Mouse (Mus musculus) forebrain, postnatal 0 days (tissue): ENCODE results near the gene Megf8. TPM values are rescaled to one million over a fixed set of nuclear protein-coding genes. Genes with fewer than 3 reads are reported as not detected.

Experiments used
- ATAC-seq: fragments of 200-750 bp; cut with Nextera tagmentation; 2 replicates; pipeline ENCODE4 v1.8.0; 2017; ENCODE audit warnings: mild to moderate bottlenecking, moderate library complexity
- DNase-seq: peaks from one replicate; pipeline ENCODE4 v3.0.0-alpha.2; 2015
- H3K27ac ChIP-seq: fragments of 300-500 bp; sonication (generic); 2 replicates; pipeline ENCODE4 v1.5.1; 2014; ENCODE audit warnings: low read depth, mild to moderate bottlenecking, antibody characterized with exemption, low read length, moderate library complexity, mixed read lengths
- H3K27me3 ChIP-seq: fragments of 300-500 bp; sonication (generic); 2 replicates; pipeline ENCODE4 v1.6.1; 2014; ENCODE audit warnings: mild to moderate bottlenecking, low read length, mixed read lengths; ENCODE audit not compliant: insufficient read depth
- H3K36me3 ChIP-seq: fragments of 300-500 bp; sonication (generic); 2 replicates; pipeline ENCODE4 v1.6.1; 2014; ENCODE audit warnings: mild to moderate bottlenecking, moderate library complexity; ENCODE audit not compliant: insufficient read depth
- H3K4me1 ChIP-seq: fragments of 300-500 bp; sonication (generic); 2 replicates; pipeline ENCODE4 v1.6.1; 2014; ENCODE audit warnings: antibody characterized with exemption; ENCODE audit not compliant: insufficient read depth
- H3K4me2 ChIP-seq: fragments of 300-500 bp; sonication (generic); 2 replicates; pipeline ENCODE4 v1.6.1; 2014; ENCODE audit warnings: low read depth, mild to moderate bottlenecking, moderate library complexity
- H3K4me3 ChIP-seq: fragments of 300-500 bp; sonication (generic); 2 replicates; pipeline ENCODE4 v1.5.1; 2014; ENCODE audit warnings: low read depth, low read length, mixed read lengths
- H3K9ac ChIP-seq: fragments of 300-500 bp; sonication (generic); 2 replicates; pipeline ENCODE4 v1.6.1; 2014; ENCODE audit warnings: mild to moderate bottlenecking
- H3K9me3 ChIP-seq: fragments of 300-500 bp; sonication (generic); 2 replicates; pipeline ENCODE4 v1.6.1; 2016; ENCODE audit warnings: low read length
- CTCF ChIP-seq: sonication (generic); IDR thresholded peaks from 2 replicates; pipeline ENCODE4 v1.5.1; 2016; ENCODE audit warnings: antibody characterized with exemption, control low read depth, low read depth
- WGBS: fragments of 180-500 bp; shearing (Covaris S2); extraction: QIAGEN DNeasy Blood & Tissue Kit; methylation state at CpG from one replicate; pipeline ENCODE4 v1.1.7; 2014; 5-methylcytosine and 5-hydroxymethylcytosine counted together
- polyA plus RNA-seq: library from polyadenylated mRNA; unstranded; fragments of >200 nt; fragmentation: Nextera tagmentation; extraction: Ambion mirVana; gene quantifications from 2 replicates; pipeline ENCODE4 v1.2.1, GENCODE M21; 2015
- total RNA-seq: library from RNA; depleted of rRNA; stranded (reverse); fragments of >200 nt; gene quantifications from 2 replicates; pipeline ENCODE4 v1.2.3, GENCODE M21; 2014

Gene Megf8
- total and polyA plus RNA-seq, 2 experiments from 2014 or later = 12.8 to 67.8 TPM

- TF ChIP-seq CTCF = no peak
- H3K27ac ChIP-seq = no peak overlapping the region
- H3K4me2 ChIP-seq = no peak overlapping the region
- H3K9me3 ChIP-seq = no peaks in the 10 kb centered on the region
- WGBS = 92% methylated on average over 3 of the region's 3 CpGs
- DNase-seq = no peak
- H3K4me1 ChIP-seq = peaks cover 12% of the 10 kb centered on the region
- no peak for ATAC-seq
- H3K36me3 ChIP-seq = peaks cover 34% of the 10 kb centered on the region
- H3K27me3 ChIP-seq = no peaks in the 10 kb centered on the region
- no peak overlapping the region for H3K4me3 ChIP-seq
- H3K9ac ChIP-seq = 0 out of 2 replicates have a peak overlapping the region, but pooled peaks have one; percentile 2
These were observed 42.0 kb upstream of the Megf8 start for GRCm38 (mm10) chr7:25274996-25275395.

DNA sequence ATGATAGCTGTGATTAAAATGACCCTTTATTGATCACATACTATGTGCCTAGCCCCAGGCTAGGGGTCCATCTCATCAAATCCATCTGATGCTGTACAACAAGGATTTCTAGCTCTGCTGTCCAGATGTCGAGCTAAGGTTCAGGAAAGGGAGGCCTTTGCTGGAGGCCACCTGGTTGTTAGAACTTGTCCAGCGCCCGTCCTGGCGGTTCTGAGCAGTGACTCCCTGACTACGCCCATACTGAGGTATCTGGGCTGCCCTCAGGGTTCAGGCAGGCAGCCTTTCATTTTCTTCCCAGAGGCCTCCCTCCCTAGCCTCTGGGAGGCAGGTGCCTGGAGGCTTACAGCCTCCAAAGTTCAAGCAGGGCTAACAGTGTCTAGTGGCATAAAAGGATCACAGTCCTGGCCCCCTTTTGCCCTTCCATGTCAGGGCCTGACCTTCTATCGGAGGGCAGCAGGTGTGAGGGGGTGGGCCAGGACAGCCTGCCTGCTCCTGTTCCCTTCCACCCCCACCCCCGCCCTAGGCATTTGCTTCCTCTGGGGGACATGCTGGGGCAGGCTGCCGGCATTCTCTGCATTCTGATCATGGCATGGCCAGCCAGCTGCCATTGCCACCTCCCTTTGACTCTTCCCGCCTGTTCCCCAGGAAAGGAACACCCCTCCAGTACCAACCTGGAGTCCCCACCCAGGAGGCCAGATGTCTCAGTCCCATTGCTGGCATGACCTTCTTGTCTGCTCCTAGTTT is 41.2 kb upstream of the Megf8 start:
- H3K4me1 ChIP-seq = peaks cover 17% of the 10 kb centered on the region
- no peak overlapping the region; the same call in 1 of the 2 replicates for H3K9ac ChIP-seq
- TF ChIP-seq CTCF = no peak
- DNase-seq (no peak), ATAC-seq (no peak)
- no peak overlapping the region for H3K4me3 ChIP-seq
- WGBS = 68% methylated on average over 9 of the region's 9 CpGs
- no peaks in the 10 kb centered on the region for H3K27me3 ChIP-seq
- H3K4me2 ChIP-seq = no peak overlapping the region
- H3K27ac ChIP-seq = no peak overlapping the region
- H3K9me3 ChIP-seq = no peaks in the 10 kb centered on the region
- H3K36me3 ChIP-seq = peaks cover 33% of the 10 kb centered on the region

GRCm38 (mm10) chr7:25277405-25277804 is 39.6 kb upstream of the Megf8 start:
- Histone ChIP-seq H3K36me3 (peaks cover 16% of the 10 kb centered on the region), H3K9me3 (no peaks in the 10 kb centered on the region), H3K27ac (peak overlapping the region; percentile 99; the same call in 1 of the 2 replicates), H3K4me2 (peak overlapping the region; percentile 94), H3K27me3 (no peaks in the 10 kb centered on the region), H3K4me1 (peaks cover 25% of the 10 kb centered on the region), H3K9ac (0 out of 2 replicates have a peak overlapping the region, but pooled peaks have one; percentile 3), H3K4me3 (no peak overlapping the region; the same call in 1 of the 2 replicates)
- DNase-seq (no peak), ATAC-seq (no peak)
- 86% methylated on average over 4 of the region's 4 CpGs for WGBS
- no peak for TF ChIP-seq CTCF

GRCm38 (mm10) chr7:25277998-25278340 is 39.0 kb upstream of the Megf8 start:
- no peaks in the 10 kb centered on the region for H3K9me3 ChIP-seq
- DNase-seq = no peak
- no peak for ATAC-seq
- H3K36me3 ChIP-seq = peaks cover 10% of the 10 kb centered on the region; the same call in 1 of the 2 replicates
- H3K27me3 ChIP-seq = no peaks in the 10 kb centered on the region
- H3K27ac ChIP-seq = peak overlapping the region; percentile 99
- peak overlapping the region; percentile 94 for H3K4me2 ChIP-seq
- TF ChIP-seq CTCF = no peak
- 0 out of 2 replicates have a peak overlapping the region, but pooled peaks have one; percentile 3 for H3K9ac ChIP-seq
- 7% methylated on average over 4 of the region's 4 CpGs for WGBS
- peak overlapping the region; percentile 56 for H3K4me3 ChIP-seq
- peaks cover 25% of the 10 kb centered on the region for H3K4me1 ChIP-seq

GRCm38 (mm10) chr7:25278341-25279075 is 38.5 kb upstream of the Megf8 start:
- H3K27me3 ChIP-seq = no peaks in the 10 kb centered on the region
- TF ChIP-seq CTCF = peak; percentile 70
- ATAC-seq (peak; percentile 83), DNase-seq (peak; percentile 96)
- H3K9me3 ChIP-seq = no peaks in the 10 kb centered on the region
- under 1% methylated on average over 55 of the region's 60 CpGs for WGBS
- H3K4me1 ChIP-seq = peaks cover 27% of the 10 kb centered on the region
- peak overlapping the region; percentile 86 for H3K9ac ChIP-seq
- H3K27ac ChIP-seq = peak overlapping the region; percentile 99
- peak overlapping the region; percentile 56 for H3K4me3 ChIP-seq
- H3K4me2 ChIP-seq = peak overlapping the region; percentile 94
- H3K36me3 ChIP-seq = 0 out of 2 replicates have a peak, but pooled peaks cover 5% of the 10 kb centered on the region

DNA sequence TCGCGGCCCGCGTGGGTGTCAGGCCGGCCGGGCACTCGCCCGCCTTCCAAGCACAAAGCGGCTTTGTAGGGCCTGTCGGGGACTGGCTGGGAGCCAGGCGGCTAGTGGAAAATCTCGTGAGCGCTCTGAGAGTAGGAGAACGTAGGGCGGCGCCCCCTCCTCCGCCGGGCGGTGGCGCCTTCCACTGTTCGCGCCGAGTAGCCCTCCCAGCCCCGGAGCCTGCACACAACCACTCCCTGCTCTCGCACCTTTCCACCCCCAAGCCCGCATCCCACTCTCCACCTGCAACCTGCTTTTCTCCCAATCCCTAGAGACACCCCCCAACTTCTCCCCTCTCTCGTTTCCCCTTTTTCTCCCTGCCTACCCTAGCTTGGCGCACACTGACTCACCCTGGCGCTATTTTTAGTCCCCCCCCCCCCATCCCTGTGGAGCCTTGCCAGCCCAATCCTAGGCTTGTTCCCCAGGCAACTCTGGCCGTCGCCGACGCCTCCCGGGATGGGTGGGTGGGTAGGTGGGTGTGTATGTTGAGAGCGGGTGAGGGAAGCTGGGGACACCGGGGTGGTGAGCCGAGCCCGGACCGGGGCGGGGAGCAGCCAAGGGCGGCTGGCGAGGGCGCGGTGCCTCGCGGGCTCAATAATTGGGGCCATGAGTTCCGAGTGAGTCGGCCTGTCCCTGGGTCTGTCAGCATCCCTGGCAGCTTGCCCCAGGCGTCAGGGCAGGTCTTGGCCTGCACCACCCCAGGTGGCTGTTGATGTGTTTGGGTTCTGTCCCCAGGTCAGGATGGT is 37.7 kb upstream of the Megf8 start:
- H3K27ac ChIP-seq = peak overlapping the region; percentile 99
- peak; percentile 69 for ATAC-seq

More for the DNA sequence above, 37.7 kb upstream of the Megf8 start:
- Histone ChIP-seq H3K27me3 (no peaks in the 10 kb centered on the region), H3K4me2 (peak overlapping the region; percentile 94), H3K36me3 (no peaks in the 10 kb centered on the region), H3K9me3 (no peaks in the 10 kb centered on the region), H3K4me1 (peaks cover 34% of the 10 kb centered on the region), H3K4me3 (peak overlapping the region; percentile 56), H3K9ac (peak overlapping the region; percentile 86)
- peak; percentile 92 for DNase-seq
- peak; percentile 52 for TF ChIP-seq CTCF
- 1% methylated on average over 49 of the region's 49 CpGs for WGBS
